Mouse (Mus musculus): ENCODE measurements around the gene Elmo2. TPM values are rescaled to one million over a fixed set of nuclear protein-coding genes. Genes with fewer than 3 reads are reported as not detected.

The Elmo2 gene
- total and polyA plus RNA-seq, 3 experiments: 17.4 to 27.6 TPM; not detected in 1

- no peak overlapping the region for H3K4me3 ChIP-seq (ENCODE audit: control insufficient read depth in 1 of 2, insufficient read depth in 1 of 2, low read depth in 2 of 2, low read length in 2 of 2)
- no peak overlapping the region for H3K9ac ChIP-seq (ENCODE audit: control insufficient read depth, low read depth, low read length, poor library complexity, severe bottlenecking)
Observed at GRCm38 (mm10) chr2:165364334-165365091, 38.2 kb upstream of the Elmo2 start.

GRCm38 (mm10) chr2:165363282-165363681 lies 37.0 kb upstream of the Elmo2 start:
- no peak overlapping the region for H3K27ac ChIP-seq (ENCODE audit: control insufficient read depth, low read depth, low read length)
- no peaks in the 10 kb centered on the region for H3K79me2 ChIP-seq (ENCODE audit: control insufficient read depth, insufficient read depth, low read length, poor library complexity)
- H3K4me1 ChIP-seq (ENCODE audit: control insufficient read depth in 1 of 2, insufficient read depth in 2 of 2, low read length in 2 of 2): peaks cover 2 to 11% of the 10 kb centered on the region in 2 experiments
- TF ChIP-seq EP300 (IDR thresholded peaks at IDR 0.05; ENCODE audit: low read depth in 1 of 2, low read length in 2 of 2) (no peak), CTCF (IDR thresholded peaks at IDR 0.05 in 2 of 3, conservative IDR thresholded peaks at IDR 0.05 in 1 of 3; ENCODE audit: control insufficient read depth in 1 of 3, insufficient read depth in 1 of 3, low read depth in 2 of 3, low read length in 3 of 3, poor library complexity in 1 of 3, severe bottlenecking in 1 of 3) (peak; percentile 30 to 42 (median 41)), HCFC1 (IDR thresholded peaks at IDR 0.05; ENCODE audit: low read depth, low read length) (no peak), SMC3 (IDR thresholded peaks at IDR 0.05; ENCODE audit: low read depth, low read length) (peak; percentile 22; the same call in 1 of the 2 replicates)
- no peak for DNase-seq (ENCODE audit: low read depth, low spot score)
- H3K27me3 ChIP-seq (ENCODE audit: control insufficient read depth in 1 of 2, insufficient read depth in 2 of 2, low read length in 2 of 2): no peaks in the 10 kb centered on the region
- H3K9ac ChIP-seq (ENCODE audit: control insufficient read depth, low read depth, low read length, poor library complexity, severe bottlenecking): no peak overlapping the region
- H3K4me3 ChIP-seq (ENCODE audit: control insufficient read depth in 1 of 2, insufficient read depth in 1 of 2, low read depth in 2 of 2, low read length in 2 of 2): no peak overlapping the region
- no peaks in the 10 kb centered on the region for H3K9me3 ChIP-seq (replicated peaks; ENCODE audit: insufficient read depth, low read length)
- H3K36me3 ChIP-seq (ENCODE audit: control insufficient read depth in 1 of 2, insufficient read depth in 2 of 2, low read length in 2 of 2): peaks cover 0 to 2% of the 10 kb centered on the region in 2 experiments; a peak in 2 of 4 replicates

More at GRCm38 (mm10) chr2:165364334-165365091, 38.2 kb upstream of the Elmo2 start:
- H3K4me1 ChIP-seq (ENCODE audit: control insufficient read depth in 1 of 2, insufficient read depth in 2 of 2, low read length in 2 of 2): peaks cover 2 to 16% of the 10 kb centered on the region in 2 experiments
- H3K79me2 ChIP-seq (ENCODE audit: control insufficient read depth, insufficient read depth, low read length, poor library complexity): no peaks in the 10 kb centered on the region
- H3K36me3 ChIP-seq (ENCODE audit: control insufficient read depth in 1 of 2, insufficient read depth in 2 of 2, low read length in 2 of 2): peaks cover 0 to 3% of the 10 kb centered on the region in 2 experiments; a peak in 2 of 4 replicates
- no peak overlapping the region for H3K27ac ChIP-seq (ENCODE audit: control insufficient read depth, low read depth, low read length)
- TF ChIP-seq RCOR1 (IDR thresholded peaks at IDR 0.05; ENCODE audit: low read depth, low read length) (no peak), SMC3 (IDR thresholded peaks at IDR 0.05; ENCODE audit: low read depth, low read length) (peak; percentile 71), POLR2AphosphoS5 (IDR thresholded peaks at IDR 0.05; ENCODE audit: borderline replicate concordance, low read depth, low read length) (no peak), E2F4 (IDR thresholded peaks at IDR 0.05; ENCODE audit: borderline replicate concordance, low read depth, low read length) (no peak), RAD21 (IDR thresholded peaks at IDR 0.05; ENCODE audit: low read depth, low read length) (peak; percentile 53), CTCF (IDR thresholded peaks at IDR 0.05 in 2 of 3, conservative IDR thresholded peaks at IDR 0.05 in 1 of 3; ENCODE audit: control insufficient read depth in 1 of 3, insufficient read depth in 1 of 3, low read depth in 2 of 3, low read length in 3 of 3, poor library complexity in 1 of 3, severe bottlenecking in 1 of 3) (peak; percentile 47 to 92 (median 90)), ZC3H11A (IDR thresholded peaks at IDR 0.05; ENCODE audit: low read depth, low read length) (peak; percentile 38)
- DNase-seq (ENCODE audit: low read depth, low spot score): peak; percentile 57
- H3K27me3 ChIP-seq (ENCODE audit: control insufficient read depth in 1 of 2, insufficient read depth in 2 of 2, low read length in 2 of 2): no peaks in the 10 kb centered on the region
- no peaks in the 10 kb centered on the region for H3K9me3 ChIP-seq (replicated peaks; ENCODE audit: insufficient read depth, low read length)

DNA sequence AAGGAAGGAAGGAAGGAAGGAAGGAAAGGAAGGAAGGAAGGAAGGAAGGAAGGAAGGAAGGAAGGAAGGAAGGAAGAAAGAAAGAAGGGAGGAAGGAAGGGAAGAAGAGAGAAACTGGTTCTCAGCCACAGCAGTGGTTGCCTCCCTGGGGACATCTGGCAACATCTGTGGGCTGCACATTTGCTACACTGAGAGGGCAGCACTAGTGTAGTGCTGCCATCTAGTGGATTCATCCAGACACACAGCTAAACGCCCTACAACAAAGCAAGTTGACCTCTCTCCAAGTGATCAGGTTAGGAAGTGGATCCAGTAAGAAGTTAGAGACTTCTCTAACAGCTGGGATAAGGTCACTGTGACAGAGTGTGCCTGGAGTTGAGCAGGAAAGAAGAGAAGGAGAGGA lies 34.6 kb upstream of the Elmo2 start:
- Histone ChIP-seq H3K27ac (ENCODE audit: control insufficient read depth, low read depth, low read length) (no peak overlapping the region), H3K4me1 (ENCODE audit: control insufficient read depth in 1 of 2, insufficient read depth in 2 of 2, low read length in 2 of 2) (no peaks in the 10 kb centered on the region), H3K4me3 (ENCODE audit: control insufficient read depth in 1 of 2, insufficient read depth in 1 of 2, low read depth in 2 of 2, low read length in 2 of 2) (no peak overlapping the region), H3K9me3 (replicated peaks; ENCODE audit: insufficient read depth, low read length) (no peaks in the 10 kb centered on the region), H3K9ac (ENCODE audit: control insufficient read depth, low read depth, low read length, poor library complexity, severe bottlenecking) (no peak overlapping the region), H3K36me3 (ENCODE audit: control insufficient read depth in 1 of 2, insufficient read depth in 2 of 2, low read length in 2 of 2) (no peaks in the 10 kb centered on the region), H3K79me2 (ENCODE audit: control insufficient read depth, insufficient read depth, low read length, poor library complexity) (no peaks in the 10 kb centered on the region), H3K27me3 (ENCODE audit: control insufficient read depth in 1 of 2, insufficient read depth in 2 of 2, low read length in 2 of 2) (no peaks in the 10 kb centered on the region)
- DNase-seq (ENCODE audit: low read depth, low spot score): peak; percentile 78
- TF ChIP-seq ETS1 (IDR thresholded peaks at IDR 0.05; ENCODE audit: low read depth, low read length) (no peak), POLR2AphosphoS5 (IDR thresholded peaks at IDR 0.05; ENCODE audit: borderline replicate concordance, low read depth, low read length) (no peak), CHD1 (IDR thresholded peaks at IDR 0.05; ENCODE audit: low read depth, low read length) (no peak), MYC (IDR thresholded peaks at IDR 0.05; ENCODE audit: low read depth, low read length) (no peak), MAZ (IDR thresholded peaks at IDR 0.05; ENCODE audit: low read depth, low read length) (no peak), MAX (IDR thresholded peaks at IDR 0.05; ENCODE audit: low read length) (no peak), NRF1 (IDR thresholded peaks at IDR 0.05; ENCODE audit: insufficient read depth, low read depth, low read length, poor library complexity, severe bottlenecking) (no peak), TCF12 (IDR thresholded peaks at IDR 0.05; ENCODE audit: low read depth, low read length) (no peak), ZC3H11A (IDR thresholded peaks at IDR 0.05; ENCODE audit: low read depth, low read length) (peak; percentile 89), MXI1 (IDR thresholded peaks at IDR 0.05; ENCODE audit: low read depth, low read length) (no peak), ZMIZ1 (IDR thresholded peaks at IDR 0.05; ENCODE audit: low read depth, low read length) (no peak), ELF1 (IDR thresholded peaks at IDR 0.05; ENCODE audit: low read depth, low read length) (no peak), TAL1 (IDR thresholded peaks at IDR 0.05; ENCODE audit: low read length) (no peak), TBP (IDR thresholded peaks at IDR 0.05; ENCODE audit: low read depth, low read length) (no peak), CTCF (IDR thresholded peaks at IDR 0.05 in 2 of 3, conservative IDR thresholded peaks at IDR 0.05 in 1 of 3; ENCODE audit: control insufficient read depth in 1 of 3, insufficient read depth in 1 of 3, low read depth in 2 of 3, low read length in 3 of 3, poor library complexity in 1 of 3, severe bottlenecking in 1 of 3) (peak; percentile 79 to 96 (median 86)), RAD21 (IDR thresholded peaks at IDR 0.05; ENCODE audit: low read depth, low read length) (peak; percentile 93), GABPA (IDR thresholded peaks at IDR 0.05; ENCODE audit: low read depth, low read length) (no peak)

Data from MEL (cell line).